Mouse (Mus musculus) left cerebral cortex, postnatal 4 days (tissue): ENCODE measurements around the gene Fermt3. TPM values are rescaled to one million over a fixed set of nuclear protein-coding genes. Genes with fewer than 3 reads are reported as not detected.

Experiments
- DNase-seq: peaks from one replicate; pipeline ENCODE4 v3.0.0-alpha.2; 2022
- intact Hi-C: fragments of 180-260 bp; cut with DNase I; formaldehyde crosslinking; loops from one replicate; pipeline ENCODE4 v1.15.1; 2025
- total RNA-seq, 2 experiments: library from RNA; stranded (reverse); gene quantifications; 2 replicates each; pipeline ENCODE4 v1.2.3; 2021

The Fermt3 gene
- total RNA-seq, 2 experiments from 2014 or later: 3.2 to 3.4 TPM

GRCm38 (mm10) chr19:6975537-6976521 is 43.4 kb downstream of the Fermt3 start, which contains the start of gene Plcb3:
Plcb3 (minus strand) TSS chr19:6976470.
- peak; percentile 95 for DNase-seq
- intact Hi-C loops: no loop called here

- peak; percentile 94 for DNase-seq
- intact Hi-C loops: no loop called here
Observed at GRCm38 (mm10) chr19:6974211-6975205, 44.8 kb downstream of the Fermt3 start, which contains the start of gene Ppp1r14b. Ppp1r14b (plus strand) TSS chr19:6974968.

GRCm38 (mm10) chr19:6973581-6974190 is 45.6 kb downstream of the Fermt3 start:
- intact Hi-C loops: no loop called here
- no peak for DNase-seq

- intact Hi-C loops: no loop called here
- DNase-seq: no peak
Observed at GRCm38 (mm10) chr19:6972247-6972917, 46.9 kb downstream of the Fermt3 start.

- intact Hi-C loops: no loop called here
- no peak for DNase-seq
Observed at GRCm38 (mm10) chr19:6971644-6972043, 47.6 kb downstream of the Fermt3 start.

- intact Hi-C loops: no loop called here
- no peak for DNase-seq
Observed at GRCm38 (mm10) chr19:6970460-6971085, 48.7 kb downstream of the Fermt3 start.

- intact Hi-C loops: no loop called here
- DNase-seq: peak; percentile 64
Observed at GRCm38 (mm10) chr19:6969665-6970381, 49.4 kb downstream of the Fermt3 start.

- intact Hi-C loops: no loop called here
Observed at GRCm38 (mm10) chr19:6969291-6969664, 50.0 kb downstream of the Fermt3 start.

GRCm38 (mm10) chr19:6968491-6969271 is 50.6 kb downstream of the Fermt3 start:
- intact Hi-C loops: no loop called here
- no peak for DNase-seq

More at GRCm38 (mm10) chr19:6969291-6969664, 50.0 kb downstream of the Fermt3 start:
- DNase-seq: no peak

GRCm38 (mm10) chr19:6956461-6956860 is 62.8 kb downstream of the Fermt3 start:
- intact Hi-C loops: no loop called here

GRCm38 (mm10) chr19:6955424-6955823 is 63.8 kb downstream of the Fermt3 start:
- DNase-seq: no peak
- intact Hi-C loops: no loop called here

More at GRCm38 (mm10) chr19:6956461-6956860, 62.8 kb downstream of the Fermt3 start:
- no peak for DNase-seq

- intact Hi-C loops: no loop called here
Observed at GRCm38 (mm10) chr19:6954046-6954445, 65.2 kb downstream of the Fermt3 start.

GRCm38 (mm10) chr19:6952712-6953037 is 66.6 kb downstream of the Fermt3 start:
- DNase-seq: no peak

More at GRCm38 (mm10) chr19:6954046-6954445, 65.2 kb downstream of the Fermt3 start:
- no peak for DNase-seq

GRCm38 (mm10) chr19:6951994-6952711 is 67.1 kb downstream of the Fermt3 start:
- intact Hi-C loops: no loop called here
- peak; percentile 75 for DNase-seq

More at GRCm38 (mm10) chr19:6952712-6953037, 66.6 kb downstream of the Fermt3 start:
- intact Hi-C loops: no loop called here

GRCm38 (mm10) chr19:6951381-6951968 is 67.8 kb downstream of the Fermt3 start:
- intact Hi-C loops: no loop called here
- peak; percentile 93 for DNase-seq

GRCm38 (mm10) chr19:6950613-6951153 is 68.6 kb downstream of the Fermt3 start:
- peak; percentile 43 for DNase-seq
- intact Hi-C loops: no loop called here
